Mouse (Mus musculus) embryo, embryonic 10.5 days (tissue): ENCODE data around the gene Fam240a.

Experiments
- DNase-seq: peaks from one replicate; pipeline ENCODE4 v3.0.0-alpha.2; 2015; ENCODE audit warnings: low spot score

Fam240a gene

GRCm38 (mm10) chr9:110893429-110893828, 23.2 kb downstream of the Fam240a start:
- no peak for DNase-seq

- DNase-seq: no peak
Observed at GRCm38 (mm10) chr9:110892552-110892951, 24.1 kb downstream of the Fam240a start.

- DNase-seq: no peak
Observed at GRCm38 (mm10) chr9:110891077-110891828, 25.4 kb downstream of the Fam240a start.

- DNase-seq: peak; percentile 46
Observed at GRCm38 (mm10) chr9:110890026-110890783, 26.5 kb downstream of the Fam240a start.

GRCm38 (mm10) chr9:110888935-110889334, 27.7 kb downstream of the Fam240a start:
- no peak for DNase-seq

GRCm38 (mm10) chr9:110887388-110888303, 29.0 kb downstream of the Fam240a start:
- DNase-seq: no peak

- DNase-seq: no peak
Observed at GRCm38 (mm10) chr9:110881953-110882352, 34.7 kb downstream of the Fam240a start.

- no peak for DNase-seq
Observed at GRCm38 (mm10) chr9:110880772-110881171, 35.9 kb downstream of the Fam240a start.

- DNase-seq: peak; percentile 44
Observed at GRCm38 (mm10) chr9:110879998-110880561, 36.6 kb downstream of the Fam240a start, which contains the start of gene Tmie. Gene Tmie (minus strand): TSS chr9:110880113.

- DNase-seq: peak; percentile 27
Observed at GRCm38 (mm10) chr9:110879191-110879920, 37.3 kb downstream of the Fam240a start, which contains the start of gene Als2cl. Gene Als2cl (plus strand): TSS chr9:110879870.

- DNase-seq: no peak
Observed at GRCm38 (mm10) chr9:110877888-110878287, 38.8 kb downstream of the Fam240a start.

- DNase-seq: no peak
Observed at GRCm38 (mm10) chr9:110877353-110877752, 39.3 kb downstream of the Fam240a start.

GRCm38 (mm10) chr9:110875288-110875695, 41.4 kb downstream of the Fam240a start:
- DNase-seq: peak; percentile 36

- peak; percentile 24 for DNase-seq
Observed at GRCm38 (mm10) chr9:110874660-110875191, 41.9 kb downstream of the Fam240a start.

GRCm38 (mm10) chr9:110873681-110874659, 42.7 kb downstream of the Fam240a start:
- DNase-seq: peak; percentile 35

GRCm38 (mm10) chr9:110871030-110871429, 45.6 kb downstream of the Fam240a start:
- DNase-seq: peak; percentile 82
